In genomic region chr4:108392558-108392957, GRCm38 (mm10) we compare ENCODE assay signal across 33 mouse cellular contexts. TPM values are rescaled to one million over a fixed set of nuclear protein-coding genes. Genes with fewer than 3 reads are reported as not detected.
DNase-seq lines count a peak whose midpoint lies in the region; ATAC-seq and TF ChIP-seq lines count a peak whose summit lies in the region.
"Had no signal": no experiment of that assay in that cellular context is flagged by ENCODE, and none has a peak within 500 bp of the region (broad histone marks: within the 10 kb centered on the region; RNA-seq: fewer than 3 reads in every experiment).

No protein-coding gene starts in this region.

- ATAC-seq in common myeloid progenitor, adult 5-6 weeks (replicated peaks; ENCODE audit: low read depth, poor library complexity, severe bottlenecking), result peak; percentile 73
- peak; percentile 60; the same call in 1 of the 2 replicates for ATAC-seq in megakaryocyte progenitor cell, adult 5-6 weeks (replicated peaks; ENCODE audit: poor library complexity)
- ATAC-seq in granulocyte monocyte progenitor cell, adult 5-6 weeks (replicated peaks; ENCODE audit: poor library complexity, severe bottlenecking), result no peak
- ATAC-seq: forebrain, embryonic 16.5 days; inflammation-experienced regulatory T-cells, adult 6 months; Patski had no signal

- DNase-seq in kidney, adult 8-10 months, result peak; percentile 3 to 20
- DNase-seq in kidney, postnatal 4 days, result no peak
- peak; percentile 32 for DNase-seq in MEL (ENCODE audit: low read depth, low spot score)
- DNase-seq in lung, adult 2 months, result no peak
- no peak for DNase-seq in frontal cortex, postnatal 14 days (ENCODE audit: low spot score in 2 of 2)
- DNase-seq: adrenal gland, postnatal 10 days; cerebellum, adult 8-10 months; cerebellum, postnatal 25 days; embryo, embryonic 11 days; layer of hippocampus, postnatal 36 days; lung, embryonic 14.5 days; lung, postnatal 14 days; thymus, postnatal 14 days had no signal

- TF ChIP-seq RAD21 in MEL (IDR thresholded peaks at IDR 0.05; ENCODE audit: low read depth, low read length), result no peak

- H3K9ac ChIP-seq in MEL (ENCODE audit: control insufficient read depth, low read depth, low read length, poor library complexity, severe bottlenecking), result no peak overlapping the region
- H3K9ac ChIP-seq: embryonic facial prominence, embryonic 13.5 days; hindbrain, embryonic 15.5 days; limb, embryonic 15.5 days; lung, embryonic 14.5 days; midbrain, embryonic 12.5 days; neural tube, embryonic 13.5 days had no signal

- H3K79me2 ChIP-seq in MEL (ENCODE audit: control insufficient read depth, insufficient read depth, low read length, poor library complexity), result no peaks in the 10 kb centered on the region

- no peak for TF ChIP-seq CTCF in MEL (IDR thresholded peaks at IDR 0.05 in 2 of 3, conservative IDR thresholded peaks at IDR 0.05 in 1 of 3; ENCODE audit: control insufficient read depth in 1 of 3, insufficient read depth in 1 of 3, low read depth in 2 of 3, low read length in 3 of 3, poor library complexity in 1 of 3, severe bottlenecking in 1 of 3)
- TF ChIP-seq CTCF in lung, adult 2 months (IDR thresholded peaks at IDR 0.05; ENCODE audit: insufficient read depth, low read length), result no peak

- H3K4me3 ChIP-seq in MEL (ENCODE audit: control insufficient read depth in 1 of 2, insufficient read depth in 1 of 2, low read depth in 2 of 2, low read length in 2 of 2), result no peak overlapping the region
- H3K4me3 ChIP-seq in lung, adult 2 months (replicated peaks; ENCODE audit: extremely low read depth, low read depth, low read length), result no peak overlapping the region
- H3K4me3 ChIP-seq: embryonic facial prominence, embryonic 13.5 days; heart, embryonic 10.5 days; hindbrain, embryonic 15.5 days; limb, embryonic 10.5 days; limb, embryonic 15.5 days; midbrain, embryonic 12.5 days; neural tube, embryonic 13.5 days had no signal

- H3K27me3 ChIP-seq in MEL (ENCODE audit: control insufficient read depth in 1 of 2, insufficient read depth in 2 of 2, low read length in 2 of 2), result peaks cover 0 to 3% of the 10 kb centered on the region in 2 experiments; a peak in 1 of 4 replicates
- H3K27me3 ChIP-seq: CH12.LX; embryonic facial prominence, embryonic 13.5 days; hindbrain, embryonic 15.5 days; limb, embryonic 15.5 days; midbrain, embryonic 12.5 days; neural tube, embryonic 13.5 days; Patski had no signal

- no peaks in the 10 kb centered on the region for H3K9me3 ChIP-seq in MEL (replicated peaks; ENCODE audit: insufficient read depth, low read length)
- H3K9me3 ChIP-seq: embryonic facial prominence, embryonic 13.5 days; heart, embryonic 10.5 days; hindbrain, embryonic 15.5 days; limb, embryonic 10.5 days; limb, embryonic 15.5 days; midbrain, embryonic 12.5 days; neural tube, embryonic 13.5 days had no signal

- WGBS in lung, adult 2 months, result 56% methylated on average over 2 of the region's 2 CpGs

- no peaks in the 10 kb centered on the region; a peak in 1 of 4 replicates for H3K4me1 ChIP-seq in MEL (ENCODE audit: control insufficient read depth in 1 of 2, insufficient read depth in 2 of 2, low read length in 2 of 2)
- H3K4me1 ChIP-seq in lung, adult 2 months (ENCODE audit: control insufficient read depth, insufficient read depth, low read length), result no peaks in the 10 kb centered on the region
- H3K4me1 ChIP-seq: limb, embryonic 15.5 days had no signal

- H3K36me3 ChIP-seq in MEL (ENCODE audit: control insufficient read depth in 1 of 2, insufficient read depth in 2 of 2, low read length in 2 of 2), result peaks cover 0 to 2% of the 10 kb centered on the region in 2 experiments; a peak in 2 of 4 replicates
- H3K36me3 ChIP-seq: embryonic facial prominence, embryonic 13.5 days; heart, embryonic 10.5 days; hindbrain, embryonic 15.5 days; limb, embryonic 15.5 days; midbrain, embryonic 12.5 days; neural tube, embryonic 13.5 days had no signal

- TF ChIP-seq POLR2A in MEL (IDR thresholded peaks at IDR 0.05; ENCODE audit: control insufficient read depth in 1 of 2, insufficient read depth in 1 of 2, low read depth in 1 of 2, low read length in 2 of 2, poor library complexity in 1 of 2), result no peak
- TF ChIP-seq POLR2A in lung, adult 2 months (IDR thresholded peaks at IDR 0.05; ENCODE audit: borderline replicate concordance, extremely low read depth, low read depth, low read length), result no peak

- no peak; a peak in 1 of 4 replicates for TF ChIP-seq EP300 in MEL (IDR thresholded peaks at IDR 0.05; ENCODE audit: low read depth in 1 of 2, low read length in 2 of 2)

- H3K27ac ChIP-seq in MEL (ENCODE audit: control insufficient read depth, low read depth, low read length), result no peak overlapping the region
- H3K27ac ChIP-seq: embryonic facial prominence, embryonic 13.5 days; heart, embryonic 10.5 days; hindbrain, embryonic 15.5 days; limb, embryonic 10.5 days; limb, embryonic 15.5 days; midbrain, embryonic 12.5 days; neural tube, embryonic 13.5 days had no signal

TF ChIP-seq in MEL, 35 proteins besides CTCF, POLR2A, EP300 and RAD21:
- TF ChIP-seq MAFK (IDR thresholded peaks at IDR 0.05; ENCODE audit: borderline replicate concordance, low read depth, low read length), result 0 out of 2 replicates have a peak, but pooled peaks have one; percentile 49
- TF ChIP-seq ELF1 (IDR thresholded peaks at IDR 0.05; ENCODE audit: low read depth, low read length), result no peak
- TF ChIP-seq ZMIZ1 (IDR thresholded peaks at IDR 0.05; ENCODE audit: low read depth, low read length), result no peak
- TF ChIP-seq GATA1 (IDR thresholded peaks at IDR 0.05; ENCODE audit: low read depth, low read length), result 0 out of 2 replicates have a peak, but pooled peaks have one; percentile 29
- TF ChIP-seq KAT2A (conservative IDR thresholded peaks at IDR 0.05; ENCODE audit: low read depth, low read length), result no peak
- TF ChIP-seq ETS1 (IDR thresholded peaks at IDR 0.05; ENCODE audit: low read depth, low read length), result no peak

RNA-seq across cellular contexts. Expression of gene Shisal2a, which starts 9.4 kb away (rescaled TPM):
- total RNA-seq in MEL (2012; rRNA removed), result not detected in 2 replicates
- polyA plus RNA-seq in MEL (2012; ENCODE audit: insufficient read depth in 1 of 2, insufficient read length in 2 of 2, low read depth in 1 of 2, low replicate concordance in 2 of 2, missing spikeins in 1 of 2), result not detected
- total RNA-seq in common myeloid progenitor, adult 5-6 weeks (2017), result not detected in 2 replicates
- not detected in 2 replicates for total RNA-seq in megakaryocyte progenitor cell, adult 5-6 weeks (2015)
- total RNA-seq in megakaryocyte progenitor cell, adult 5-6 weeks (2017), result not detected in 2 replicates
- total RNA-seq in granulocyte monocyte progenitor cell, adult 5-6 weeks (2014; fragmentation: Nextera tagmentation), result not detected in 2 replicates
- not detected in 2 replicates for total RNA-seq in granulocyte monocyte progenitor cell, adult 5-6 weeks (2017)
- polyA plus RNA-seq in lung, adult 2 months (2012; rRNA removed), result 0.95 and 2.8 TPM in 2 replicates
- total RNA-seq: CH12.LX; gastrocnemius, adult 8-10 months; hematopoietic stem cell, adult 5-6 weeks; layer of hippocampus, postnatal 36 days; megakaryocyte, adult 5-6 weeks had no signal
- polyA plus RNA-seq: C2C12; inflammation-experienced regulatory T-cells, adult 6 months; large intestine, adult 2 months; Patski; urinary bladder, adult 2 months had no signal

RNA-seq across cellular contexts. Expression of gene Gpx7, which starts 14.2 kb away (rescaled TPM):
- total RNA-seq in MEL (2012; rRNA removed), result not detected in 2 replicates
- not detected for polyA plus RNA-seq in MEL (2012; ENCODE audit: insufficient read depth in 1 of 2, insufficient read length in 2 of 2, low read depth in 1 of 2, low replicate concordance in 2 of 2, missing spikeins in 1 of 2)
- total RNA-seq in common myeloid progenitor, adult 5-6 weeks (2017), result 0.14 and 1.8 TPM in 2 replicates
- total RNA-seq in megakaryocyte progenitor cell, adult 5-6 weeks (2015), result 0.46 and 0.79 TPM in 2 replicates
- total RNA-seq in megakaryocyte progenitor cell, adult 5-6 weeks (2017), result 0.50 and 0.95 TPM in 2 replicates
- total RNA-seq in granulocyte monocyte progenitor cell, adult 5-6 weeks (2014; fragmentation: Nextera tagmentation), result 1.8 and 4.2 TPM in 2 replicates
- 0.30 and 0.46 TPM in 2 replicates for total RNA-seq in granulocyte monocyte progenitor cell, adult 5-6 weeks (2017)
- polyA plus RNA-seq in lung, adult 2 months (2012; rRNA removed), result 26.3 and 26.5 TPM in 2 replicates
- total RNA-seq: CH12.LX had no signal
- polyA plus RNA-seq: C2C12, Patski had no signal

Comparison
In these comparisons a context has a peak if more than half of its experiments do, and no peak if none do; other contexts are left out.
1. DNase-seq: peak in kidney, adult 8-10 months (2 of 2) and MEL (single experiment); none in kidney, postnatal 4 days (0 of 2), lung, adult 2 months (single experiment) and frontal cortex, postnatal 14 days (0 of 2).